Mouse (Mus musculus): ENCODE data around the gene Plekhs1.

- TF ChIP-seq POLR2A (IDR thresholded peaks at IDR 0.05; ENCODE audit: borderline replicate concordance, insufficient read depth, low read length), result no peak
- no peak for TF ChIP-seq CTCF (IDR thresholded peaks at IDR 0.05; ENCODE audit: borderline replicate concordance, insufficient read depth, low read depth, low read length)
These were observed 9.0 kb upstream of the Plekhs1 start for GRCm38 (mm10) chr19:56452421-56452820.
